Mouse (Mus musculus): ENCODE measurements around the gene Tecpr2.

DNA sequence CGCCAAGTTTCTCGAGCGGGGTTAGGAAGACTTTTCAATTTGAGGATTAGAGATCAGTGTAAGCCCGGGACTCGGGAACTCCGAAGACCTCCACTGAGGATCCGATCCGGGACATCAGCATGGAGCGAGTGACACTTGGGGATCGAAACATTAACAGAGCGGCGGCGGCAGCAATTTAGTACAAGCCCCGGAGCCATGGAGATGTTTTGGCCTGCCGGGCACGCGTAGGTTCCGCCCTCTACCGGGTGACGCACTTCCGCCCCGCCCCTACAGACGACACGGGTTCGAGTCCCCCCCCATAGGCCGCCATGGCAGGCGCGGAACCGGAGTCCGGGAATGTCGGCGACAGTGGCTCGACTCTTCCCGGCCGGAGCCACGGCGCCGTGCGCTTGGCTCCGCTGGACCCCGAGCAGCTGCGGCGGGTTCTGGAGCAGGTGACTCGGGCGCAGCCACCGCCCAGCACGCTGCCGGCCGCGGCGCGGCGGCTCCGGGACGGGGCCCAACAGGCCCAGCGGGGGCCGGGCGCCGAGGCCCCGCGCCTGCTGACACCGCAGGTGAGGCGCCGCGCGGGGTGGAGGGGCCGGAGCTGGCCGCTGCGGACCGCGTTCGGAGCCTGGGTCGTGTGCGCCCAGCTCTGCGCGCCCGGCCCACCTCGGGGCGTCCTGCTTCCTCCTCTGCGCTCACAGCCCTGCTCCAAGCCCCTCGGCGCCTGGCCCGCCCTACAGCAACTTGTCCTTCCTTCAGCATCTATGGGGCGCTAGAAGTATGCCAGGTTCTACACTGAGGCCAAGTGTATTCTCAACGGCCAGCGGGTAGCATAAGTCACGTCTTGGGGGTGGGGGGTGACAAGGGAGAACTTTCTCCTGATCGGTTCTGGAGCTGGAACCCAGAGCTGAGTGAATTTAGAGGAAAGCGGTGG, 38.8 kb upstream of the Tecpr2 start, which contains the start of gene Zfp839:
- TF ChIP-seq CTCF (IDR thresholded peaks at IDR 0.05; ENCODE audit: borderline replicate concordance, insufficient read depth, low read length) = no peak
- peak; percentile 65 for TF ChIP-seq POLR2A (IDR thresholded peaks at IDR 0.05; ENCODE audit: low read depth, low read length)

Data from embryonic fibroblast, embryonic 13.5 days (primary cell).